Mouse (Mus musculus): Measurements from ENCODE around the gene Zfp334.

Zfp334 gene

GRCm38 (mm10) chr2:165376001-165376400 lies 12.1 kb downstream of the Zfp334 start:
- DNase-seq (ENCODE audit: low spot score in 2 of 2) = no peak

GRCm38 (mm10) chr2:165375478-165375877 lies 12.6 kb downstream of the Zfp334 start:
- no peak for DNase-seq (ENCODE audit: low spot score in 2 of 2)

- DNase-seq (ENCODE audit: low spot score in 2 of 2) = no peak
Measured at GRCm38 (mm10) chr2:165371066-165371465, 17.0 kb downstream of the Zfp334 start.

DNA sequence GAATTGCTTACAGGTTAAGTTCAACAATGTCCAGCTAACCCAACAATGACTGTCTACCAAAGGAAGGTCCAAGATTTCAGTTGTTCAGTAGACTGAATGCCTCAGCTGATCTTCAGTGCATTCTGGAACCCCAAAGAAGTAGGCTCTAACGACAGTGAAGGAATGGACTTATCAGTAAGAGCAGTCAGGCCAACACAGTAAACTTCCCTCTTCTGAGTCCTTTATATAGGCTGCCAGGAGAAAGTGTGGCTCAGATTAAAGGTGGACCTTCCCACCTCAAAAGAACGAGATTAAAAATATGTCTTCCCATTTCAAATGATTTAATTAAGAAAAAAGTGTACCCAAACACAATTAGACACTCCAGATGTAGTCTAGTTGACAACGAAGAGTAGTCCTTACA lies 17.7 kb downstream of the Zfp334 start:
- no peak for DNase-seq (ENCODE audit: low spot score in 2 of 2)

DNA sequence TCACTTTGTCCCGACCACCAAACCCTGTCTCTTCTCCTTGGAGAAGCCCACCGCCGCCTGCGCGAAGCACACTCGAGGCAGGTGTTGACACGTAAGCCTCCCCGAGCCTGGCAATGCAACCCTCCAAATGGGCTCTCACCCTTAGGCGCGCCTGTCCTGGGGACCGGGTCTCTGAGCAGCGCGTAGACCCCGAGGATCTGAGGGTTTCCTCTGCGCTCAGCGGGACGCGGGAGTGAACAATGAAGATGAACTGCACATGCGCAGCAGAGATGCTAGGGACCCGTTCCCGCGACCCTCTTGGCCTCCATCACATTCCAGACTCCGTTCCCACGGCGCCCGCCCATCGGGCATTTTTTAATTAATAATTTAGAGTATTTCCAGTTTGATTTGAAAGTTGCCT lies 19.6 kb downstream of the Zfp334 start, which contains the start of gene Zfp663:
Zfp663 (minus strand) TSS at position 234 of the 400 bp plus-strand sequence.
- DNase-seq (ENCODE audit: low spot score in 2 of 2) = no peak

DNA sequence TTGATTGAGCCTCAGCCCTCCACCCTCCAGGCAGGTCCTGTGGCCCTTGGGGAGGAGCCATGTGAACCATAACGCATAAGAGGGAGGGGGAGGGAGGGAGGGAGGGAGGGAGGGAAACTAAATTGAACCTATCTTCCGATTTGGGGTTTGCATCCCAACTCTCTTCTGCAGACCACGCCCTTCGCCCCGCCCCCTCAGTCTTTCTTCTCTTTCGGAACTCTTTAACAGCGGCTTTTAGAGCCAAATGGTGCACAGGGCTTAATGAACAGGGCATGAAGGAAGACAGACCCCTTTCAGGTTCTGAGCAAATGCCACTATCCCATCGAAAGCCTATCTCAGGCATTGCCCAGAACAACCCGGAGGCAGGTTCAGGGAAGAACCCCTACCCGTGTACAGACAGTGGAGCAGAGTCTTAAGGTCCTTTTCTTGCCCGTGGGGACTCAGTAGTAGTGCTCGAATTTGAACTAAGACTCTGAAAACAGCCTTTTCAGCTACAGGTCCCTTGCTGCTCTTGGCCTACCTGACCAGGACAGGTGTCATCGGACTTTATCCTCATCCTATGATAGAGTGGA lies 20.1 kb downstream of the Zfp334 start:
- no peak for DNase-seq (ENCODE audit: low spot score in 2 of 2)

GRCm38 (mm10) chr2:165367047-165367520 lies 21.0 kb downstream of the Zfp334 start:
- DNase-seq (ENCODE audit: low spot score in 2 of 2) = no peak

DNA sequence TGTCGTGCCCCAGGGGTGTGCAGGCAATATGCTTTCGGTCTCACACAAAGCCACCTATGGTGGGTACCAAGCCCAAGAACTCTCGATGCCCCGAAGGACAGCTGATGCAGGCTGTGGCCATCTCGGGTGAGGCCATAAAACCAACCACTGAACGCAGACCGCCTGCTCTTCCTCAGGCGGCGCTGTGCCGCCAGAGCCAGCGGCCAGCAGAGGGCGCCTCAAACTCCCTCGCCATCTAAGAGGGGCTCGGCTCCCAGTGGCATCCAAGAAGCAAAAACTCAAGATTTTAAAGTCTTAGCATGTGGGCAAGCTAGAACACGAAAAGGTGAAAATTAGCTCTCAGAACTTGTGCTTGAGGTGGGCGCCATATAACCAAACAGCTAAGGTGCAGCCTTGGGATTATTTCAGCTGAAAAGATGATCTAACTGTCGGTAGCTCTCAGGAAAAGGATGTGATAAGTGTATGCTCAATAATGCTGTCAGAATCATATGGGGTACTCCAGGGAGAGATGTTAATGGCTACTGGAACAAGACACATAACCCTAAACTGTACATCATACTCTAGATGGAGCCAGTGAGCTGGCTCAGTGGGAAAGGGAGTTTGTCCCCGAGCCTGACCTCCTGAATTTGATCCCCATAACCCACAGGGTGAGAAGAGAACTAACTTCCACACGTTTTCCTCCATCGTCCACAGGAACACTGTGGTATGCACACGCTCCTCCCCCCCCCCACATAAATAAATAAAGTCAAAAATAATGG lies 23.5 kb downstream of the Zfp334 start:
- DNase-seq (ENCODE audit: low spot score in 2 of 2) = peak in 1 of 2 experiments; percentile 25

DNA sequence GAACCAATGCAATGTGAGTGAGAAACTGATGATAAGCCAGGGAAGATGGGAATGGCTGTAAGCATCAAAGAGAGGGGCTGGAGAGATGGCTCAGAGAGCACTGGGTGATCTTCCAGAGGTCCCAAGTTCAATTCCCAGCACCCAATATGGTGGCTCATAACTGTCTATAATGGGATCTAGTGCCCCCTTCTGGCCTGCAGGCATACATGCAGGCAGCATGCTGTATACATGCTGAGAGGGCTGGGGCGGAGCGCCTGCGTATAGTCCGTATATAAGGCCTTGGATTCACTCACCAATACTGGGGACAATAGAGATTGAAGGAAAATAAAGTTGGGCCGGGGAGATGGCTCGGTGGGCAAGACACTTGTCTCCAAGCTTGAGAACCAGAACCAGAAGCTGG lies 24.8 kb downstream of the Zfp334 start:
- DNase-seq (ENCODE audit: low spot score in 2 of 2) = no peak

DNA sequence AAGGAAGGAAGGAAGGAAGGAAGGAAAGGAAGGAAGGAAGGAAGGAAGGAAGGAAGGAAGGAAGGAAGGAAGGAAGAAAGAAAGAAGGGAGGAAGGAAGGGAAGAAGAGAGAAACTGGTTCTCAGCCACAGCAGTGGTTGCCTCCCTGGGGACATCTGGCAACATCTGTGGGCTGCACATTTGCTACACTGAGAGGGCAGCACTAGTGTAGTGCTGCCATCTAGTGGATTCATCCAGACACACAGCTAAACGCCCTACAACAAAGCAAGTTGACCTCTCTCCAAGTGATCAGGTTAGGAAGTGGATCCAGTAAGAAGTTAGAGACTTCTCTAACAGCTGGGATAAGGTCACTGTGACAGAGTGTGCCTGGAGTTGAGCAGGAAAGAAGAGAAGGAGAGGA lies 27.2 kb downstream of the Zfp334 start:
- peak in 1 of 2 experiments; percentile 19 for DNase-seq (ENCODE audit: low spot score in 2 of 2)

DNA sequence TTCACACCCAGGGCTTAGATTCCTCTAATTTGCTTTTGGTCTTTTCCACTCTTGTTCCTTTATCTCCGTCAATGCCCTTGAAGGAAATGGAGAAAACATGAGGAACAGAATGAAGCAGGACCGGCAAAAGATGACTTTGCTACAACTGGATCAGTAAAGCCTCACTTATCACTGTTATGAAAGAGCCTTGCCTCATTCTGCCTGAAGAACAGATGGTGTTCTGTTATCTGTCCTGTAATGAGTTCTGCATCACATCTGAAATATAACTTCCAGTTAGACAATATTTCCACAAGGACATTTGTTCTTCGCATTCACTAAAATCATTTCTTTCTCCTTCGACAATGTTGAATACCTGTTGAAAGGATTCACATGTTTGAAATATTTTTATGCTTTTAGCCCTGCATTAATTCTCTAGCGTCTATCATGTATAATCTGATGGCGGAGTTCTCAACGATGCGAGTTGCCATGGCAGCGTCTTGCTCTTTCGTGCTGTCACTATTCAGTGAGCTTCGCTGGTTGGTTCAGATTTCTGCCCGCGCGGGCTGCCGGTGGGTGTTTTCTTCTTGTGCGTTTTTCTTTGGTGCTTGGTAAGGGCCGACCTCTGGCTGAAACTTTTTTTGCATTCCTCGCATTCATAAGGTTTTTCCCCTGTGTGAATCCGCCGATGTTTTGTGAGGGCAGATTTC lies 36.1 kb downstream of the Zfp334 start:
- no peak for DNase-seq (ENCODE audit: low spot score in 2 of 2)

GRCm38 (mm10) chr2:165349466-165349865 lies 38.6 kb downstream of the Zfp334 start:
- no peak for DNase-seq (ENCODE audit: low spot score in 2 of 2)

- DNase-seq (ENCODE audit: low spot score in 2 of 2) = no peak
Measured at GRCm38 (mm10) chr2:165346180-165346579, 41.9 kb downstream of the Zfp334 start.

DNA sequence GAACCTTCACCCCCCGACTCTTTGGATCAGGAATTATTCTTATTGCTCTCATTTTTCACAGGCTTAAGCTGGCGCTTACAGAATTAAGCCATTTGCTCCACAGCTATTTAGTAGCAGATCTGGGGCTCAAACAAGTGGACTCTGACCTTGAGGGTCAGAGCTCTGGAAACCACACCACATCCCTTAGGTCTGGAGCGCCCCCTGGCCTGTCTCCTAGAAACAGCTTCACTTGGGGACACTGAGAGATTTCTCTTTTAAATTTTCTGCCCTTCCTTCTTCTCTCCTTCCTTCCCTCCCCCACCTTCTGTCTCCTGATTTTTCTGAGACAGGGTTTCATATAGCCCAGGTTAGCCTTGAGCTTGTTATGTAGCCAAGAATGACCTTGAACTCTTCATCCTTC lies 50.9 kb downstream of the Zfp334 start:
- peak; percentile 26 to 45 for DNase-seq (ENCODE audit: low spot score in 2 of 2)

- peak in 1 of 2 experiments; percentile 25 for DNase-seq (ENCODE audit: low spot score in 2 of 2)
Measured at GRCm38 (mm10) chr2:165332610-165333210, 55.3 kb downstream of the Zfp334 start.

DNA sequence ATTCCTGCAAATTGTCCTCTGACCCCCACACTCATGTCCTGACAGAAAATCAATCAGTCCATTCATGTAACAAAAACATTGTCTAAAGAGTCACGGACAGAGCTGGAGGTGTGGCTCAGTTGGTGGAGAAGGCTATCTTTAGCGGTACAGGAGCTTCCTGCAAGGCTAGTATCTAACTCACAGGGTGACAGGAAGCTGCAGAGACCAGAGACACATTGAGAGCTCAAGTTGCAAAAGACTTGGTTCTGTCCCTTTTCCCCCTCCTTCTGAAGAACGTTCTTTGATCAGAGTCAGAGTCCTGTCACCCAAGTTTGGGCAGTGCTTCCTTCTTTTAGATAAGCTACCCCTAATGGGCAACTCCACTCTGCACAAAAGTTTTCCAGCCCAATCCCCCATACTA lies 58.4 kb downstream of the Zfp334 start:
- no peak for DNase-seq (ENCODE audit: low spot score in 2 of 2)

- DNase-seq (ENCODE audit: low spot score in 2 of 2) = no peak
Measured at GRCm38 (mm10) chr2:165328746-165329145, 59.3 kb downstream of the Zfp334 start.

- DNase-seq (ENCODE audit: low spot score in 2 of 2) = no peak
Measured at GRCm38 (mm10) chr2:165327386-165327785, 60.7 kb downstream of the Zfp334 start.

DNA sequence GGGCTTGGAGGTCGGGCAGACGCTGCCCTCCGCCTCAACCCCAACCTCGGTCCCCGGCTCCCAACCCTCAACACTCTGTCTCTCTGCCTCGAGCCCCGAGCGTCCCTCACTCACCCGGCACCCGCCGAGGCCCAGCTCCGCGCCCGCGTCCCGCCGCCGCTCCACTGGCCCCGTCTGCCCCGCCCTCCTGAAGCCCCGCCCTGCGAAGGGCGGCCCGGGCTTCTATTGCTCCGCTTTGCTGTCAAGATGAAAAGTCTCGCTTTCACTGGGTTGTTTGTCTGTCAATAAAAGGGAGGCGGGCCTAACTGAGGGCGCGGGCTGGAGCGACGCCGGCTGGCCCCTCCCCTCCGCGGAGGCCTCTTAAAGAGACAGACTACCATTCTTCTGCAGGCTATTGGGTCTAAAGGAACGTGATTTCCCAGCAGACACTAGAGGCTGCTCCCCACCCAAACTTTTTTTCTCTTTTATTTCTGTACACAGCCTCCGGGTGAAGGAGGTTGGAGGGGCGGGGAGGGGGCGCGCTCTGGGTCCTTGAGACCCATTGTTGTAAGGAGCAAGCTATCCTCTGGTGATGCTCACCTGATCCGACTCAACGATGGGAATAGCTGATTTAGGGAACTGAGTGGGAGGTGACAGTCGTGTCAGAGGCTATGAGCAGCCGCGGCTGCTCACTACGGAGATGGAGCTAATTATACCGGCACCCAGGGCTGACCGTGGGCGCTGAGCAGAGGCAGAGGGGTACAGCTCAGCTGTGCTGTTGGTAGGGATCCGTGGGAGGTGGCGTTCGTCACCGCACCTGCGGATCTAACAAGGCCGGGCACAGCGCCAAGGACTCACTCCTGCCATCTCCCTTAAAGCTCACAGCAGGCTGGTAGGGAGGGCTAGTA lies 61.5 kb downstream of the Zfp334 start, which contains the start of gene Elmo2:
Elmo2 (minus strand) TSS at position 176 of the 887 bp plus-strand sequence.
- peak; percentile 95 to 96 for DNase-seq (ENCODE audit: low spot score in 2 of 2)

GRCm38 (mm10) chr2:165325521-165326303 lies 62.3 kb downstream of the Zfp334 start:
- no peak for DNase-seq (ENCODE audit: low spot score in 2 of 2)

Measured in spleen, postnatal 14 days (tissue).